Mouse (Mus musculus): ENCODE measurements around the gene Apba3. TPM values are rescaled to one million over a fixed set of nuclear protein-coding genes. Genes with fewer than 3 reads are reported as not detected.

Gene Apba3
- polyA plus RNA-seq, 1 experiment, result 45.2 TPM

DNA sequence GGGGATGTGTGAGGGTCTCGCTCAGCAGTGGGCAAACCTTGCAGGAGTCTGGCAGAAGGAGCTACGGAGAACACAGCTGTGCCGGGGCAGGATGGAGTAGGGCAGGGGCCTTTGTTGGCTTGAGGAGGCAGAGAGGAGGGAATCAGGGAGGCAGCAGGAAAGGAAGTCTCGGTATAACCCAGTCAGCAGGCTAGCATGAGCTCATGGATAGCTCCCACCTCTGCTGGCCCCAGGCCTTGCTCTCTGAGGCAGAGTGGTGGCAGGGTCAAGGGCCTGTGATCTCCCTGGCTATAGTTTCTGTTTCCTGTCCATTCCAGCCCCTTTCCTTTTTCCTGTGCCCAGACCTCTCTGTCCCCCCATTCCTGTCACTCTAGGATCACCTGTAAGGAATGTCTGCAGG is 35.5 kb downstream of the Apba3 start:
- no peak for TF ChIP-seq POLR2A (IDR thresholded peaks at IDR 0.05; ENCODE audit: borderline replicate concordance, extremely low read depth, insufficient read depth, insufficient read length, poor library complexity, severe bottlenecking)
- TF ChIP-seq CTCF (IDR thresholded peaks at IDR 0.05; ENCODE audit: borderline replicate concordance, extremely low read depth, insufficient read depth, insufficient read length), result no peak
- no peak for DNase-seq (ENCODE audit: low read depth)

DNA sequence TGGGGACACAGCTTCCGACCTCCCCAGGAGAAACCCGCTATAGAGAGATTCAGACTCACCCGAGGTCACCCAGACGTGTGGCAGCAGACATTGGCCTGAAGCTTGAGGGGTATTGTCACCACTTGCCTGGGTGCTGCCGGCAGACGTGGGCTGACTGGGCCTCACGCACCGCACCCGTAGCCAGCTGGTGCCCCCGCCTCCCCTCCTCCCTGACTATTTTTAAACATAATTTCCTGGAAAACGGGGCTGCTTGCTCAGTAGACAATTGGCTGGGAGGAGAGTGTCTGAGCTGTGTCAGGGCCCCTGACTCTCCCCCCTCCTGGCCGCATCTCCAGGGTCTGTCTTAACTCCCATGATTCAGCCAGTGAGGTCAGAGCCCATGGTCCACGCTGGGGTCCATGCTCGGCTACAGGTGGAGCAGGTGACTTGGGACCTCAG is 36.0 kb downstream of the Apba3 start:
- TF ChIP-seq CTCF (IDR thresholded peaks at IDR 0.05; ENCODE audit: borderline replicate concordance, extremely low read depth, insufficient read depth, insufficient read length) (no peak), POLR2A (IDR thresholded peaks at IDR 0.05; ENCODE audit: borderline replicate concordance, extremely low read depth, insufficient read depth, insufficient read length, poor library complexity, severe bottlenecking) (no peak)

DNA sequence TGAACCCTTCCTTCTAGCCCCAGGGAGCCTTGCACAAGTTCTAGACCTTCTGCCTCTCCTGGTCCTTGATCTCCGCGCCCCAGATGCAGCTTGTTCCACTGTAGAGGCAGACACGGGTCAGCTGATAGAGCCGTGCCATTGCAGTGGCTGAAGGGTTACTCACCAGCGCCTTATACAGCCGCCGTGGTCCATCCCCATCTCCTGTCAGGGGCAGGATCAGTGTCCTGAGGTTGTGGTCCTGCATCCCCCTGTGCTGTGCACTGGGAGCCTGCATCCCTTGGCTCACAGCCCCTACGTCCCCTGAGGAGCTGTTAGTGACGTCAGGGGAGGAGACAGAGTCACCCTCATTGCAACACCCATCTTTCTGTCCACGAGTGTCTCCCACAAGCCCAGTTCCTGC is 36.5 kb downstream of the Apba3 start:
- DNase-seq (ENCODE audit: low read depth), result no peak
- no peak for TF ChIP-seq POLR2A (IDR thresholded peaks at IDR 0.05; ENCODE audit: borderline replicate concordance, extremely low read depth, insufficient read depth, insufficient read length, poor library complexity, severe bottlenecking)
- TF ChIP-seq CTCF (IDR thresholded peaks at IDR 0.05; ENCODE audit: borderline replicate concordance, extremely low read depth, insufficient read depth, insufficient read length), result no peak

More for the DNA sequence above, 36.0 kb downstream of the Apba3 start:
- no peak for DNase-seq (ENCODE audit: low read depth)

DNA sequence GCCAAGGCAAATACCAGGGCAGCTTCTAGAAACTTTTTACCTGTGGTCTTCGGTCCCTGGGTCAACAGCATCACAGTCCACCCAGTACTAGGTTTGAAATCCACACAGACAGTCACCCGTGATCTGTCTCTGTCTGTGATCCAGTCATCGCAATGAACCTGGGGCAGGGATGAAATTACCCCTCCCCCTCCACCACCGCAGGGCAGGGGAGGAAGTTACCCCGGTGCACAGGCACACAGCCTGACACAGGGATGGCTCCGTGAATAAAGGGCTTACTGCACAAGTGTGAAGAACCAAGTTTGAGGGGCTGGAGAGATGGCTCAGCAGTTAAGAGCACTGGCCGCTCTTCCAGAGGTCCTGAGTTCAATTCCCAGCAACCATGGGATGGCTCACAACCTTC is 37.0 kb downstream of the Apba3 start:
- TF ChIP-seq POLR2A (IDR thresholded peaks at IDR 0.05; ENCODE audit: borderline replicate concordance, extremely low read depth, insufficient read depth, insufficient read length, poor library complexity, severe bottlenecking) (no peak), CTCF (IDR thresholded peaks at IDR 0.05; ENCODE audit: borderline replicate concordance, extremely low read depth, insufficient read depth, insufficient read length) (no peak)
- DNase-seq (ENCODE audit: low read depth), result no peak

DNA sequence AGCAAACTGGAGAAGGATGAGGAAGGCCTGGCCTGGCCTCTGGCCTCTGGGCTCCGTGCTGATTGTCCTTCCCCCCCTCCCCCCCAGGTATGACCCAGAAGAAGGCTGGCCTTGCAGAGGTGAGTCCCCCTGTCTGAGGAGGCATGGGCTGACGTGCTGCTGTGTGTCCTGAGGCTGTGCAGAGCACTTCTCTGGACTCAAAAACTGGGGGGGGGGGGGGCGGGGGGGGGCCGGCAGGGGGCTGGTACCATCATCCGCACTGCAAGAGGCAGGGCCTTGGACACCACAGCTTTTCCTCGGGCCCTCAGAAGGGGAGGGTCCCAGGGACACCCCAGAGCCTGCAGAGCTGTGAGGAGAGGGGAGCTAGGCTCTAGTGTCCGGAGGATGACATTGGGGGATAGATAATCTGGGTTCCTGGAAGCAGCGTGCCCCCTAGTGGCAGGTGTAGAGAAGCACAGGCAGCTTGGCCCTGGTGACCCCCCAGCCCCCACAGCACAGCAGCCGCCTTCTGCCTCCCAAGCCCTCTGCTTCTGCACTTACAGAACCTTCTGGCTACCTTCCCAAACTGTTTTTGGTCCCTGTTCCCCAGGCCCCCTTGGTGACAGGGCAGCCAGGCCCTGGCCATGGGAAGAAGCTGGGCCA is 38.0 kb downstream of the Apba3 start:
- TF ChIP-seq POLR2A (IDR thresholded peaks at IDR 0.05; ENCODE audit: borderline replicate concordance, extremely low read depth, insufficient read depth, insufficient read length, poor library complexity, severe bottlenecking) (no peak), CTCF (IDR thresholded peaks at IDR 0.05; ENCODE audit: borderline replicate concordance, extremely low read depth, insufficient read depth, insufficient read length) (peak; percentile 74)
- DNase-seq (ENCODE audit: low read depth), result peak; percentile 40

DNA sequence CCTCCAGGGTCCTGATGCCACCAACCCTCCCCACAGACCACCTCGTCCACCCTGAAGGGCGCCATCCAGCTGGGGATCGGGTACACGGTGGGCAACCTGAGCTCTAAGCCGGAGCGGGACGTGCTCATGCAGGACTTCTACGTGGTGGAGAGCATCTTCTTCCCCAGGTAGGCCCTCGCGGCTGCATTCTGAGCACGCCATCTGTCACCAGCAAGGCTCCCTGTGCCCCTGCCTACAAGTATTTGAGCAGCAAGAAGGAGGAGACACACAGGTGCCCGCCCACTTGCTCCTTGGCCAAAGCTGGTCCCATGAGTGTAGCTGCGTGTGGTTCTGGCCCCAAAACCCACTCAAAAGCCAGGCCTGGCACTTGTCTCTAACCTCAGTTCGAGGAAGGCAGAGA is 38.9 kb downstream of the Apba3 start:
- DNase-seq (ENCODE audit: low read depth), result no peak
- no peak for TF ChIP-seq POLR2A (IDR thresholded peaks at IDR 0.05; ENCODE audit: borderline replicate concordance, extremely low read depth, insufficient read depth, insufficient read length, poor library complexity, severe bottlenecking)
- TF ChIP-seq CTCF (IDR thresholded peaks at IDR 0.05; ENCODE audit: borderline replicate concordance, extremely low read depth, insufficient read depth, insufficient read length), result no peak

DNA sequence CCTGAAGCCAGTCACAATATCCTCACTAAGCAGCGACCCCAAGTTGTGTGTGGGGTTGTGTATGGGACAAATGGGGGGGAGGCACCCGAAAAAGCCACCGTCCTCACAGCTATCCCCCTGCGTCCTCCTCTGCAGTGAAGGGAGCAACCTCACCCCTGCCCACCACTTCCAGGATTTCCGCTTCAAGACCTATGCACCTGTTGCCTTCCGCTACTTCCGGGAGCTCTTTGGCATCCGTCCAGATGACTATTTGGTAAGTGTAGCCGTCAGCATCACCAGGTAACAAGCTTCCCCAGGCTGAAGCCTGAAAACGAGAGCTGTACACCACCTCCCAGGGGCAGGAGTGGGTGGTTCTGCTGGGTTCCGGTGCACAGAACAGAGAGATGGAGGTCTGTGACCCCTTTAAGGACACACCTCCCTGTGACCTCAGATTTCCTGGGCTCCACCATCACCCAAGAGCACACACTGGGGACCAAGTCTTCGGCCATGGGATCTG is 39.5 kb downstream of the Apba3 start:
- TF ChIP-seq POLR2A (IDR thresholded peaks at IDR 0.05; ENCODE audit: borderline replicate concordance, extremely low read depth, insufficient read depth, insufficient read length, poor library complexity, severe bottlenecking), result no peak
- TF ChIP-seq CTCF (IDR thresholded peaks at IDR 0.05; ENCODE audit: borderline replicate concordance, extremely low read depth, insufficient read depth, insufficient read length), result no peak
- DNase-seq (ENCODE audit: low read depth), result no peak

DNA sequence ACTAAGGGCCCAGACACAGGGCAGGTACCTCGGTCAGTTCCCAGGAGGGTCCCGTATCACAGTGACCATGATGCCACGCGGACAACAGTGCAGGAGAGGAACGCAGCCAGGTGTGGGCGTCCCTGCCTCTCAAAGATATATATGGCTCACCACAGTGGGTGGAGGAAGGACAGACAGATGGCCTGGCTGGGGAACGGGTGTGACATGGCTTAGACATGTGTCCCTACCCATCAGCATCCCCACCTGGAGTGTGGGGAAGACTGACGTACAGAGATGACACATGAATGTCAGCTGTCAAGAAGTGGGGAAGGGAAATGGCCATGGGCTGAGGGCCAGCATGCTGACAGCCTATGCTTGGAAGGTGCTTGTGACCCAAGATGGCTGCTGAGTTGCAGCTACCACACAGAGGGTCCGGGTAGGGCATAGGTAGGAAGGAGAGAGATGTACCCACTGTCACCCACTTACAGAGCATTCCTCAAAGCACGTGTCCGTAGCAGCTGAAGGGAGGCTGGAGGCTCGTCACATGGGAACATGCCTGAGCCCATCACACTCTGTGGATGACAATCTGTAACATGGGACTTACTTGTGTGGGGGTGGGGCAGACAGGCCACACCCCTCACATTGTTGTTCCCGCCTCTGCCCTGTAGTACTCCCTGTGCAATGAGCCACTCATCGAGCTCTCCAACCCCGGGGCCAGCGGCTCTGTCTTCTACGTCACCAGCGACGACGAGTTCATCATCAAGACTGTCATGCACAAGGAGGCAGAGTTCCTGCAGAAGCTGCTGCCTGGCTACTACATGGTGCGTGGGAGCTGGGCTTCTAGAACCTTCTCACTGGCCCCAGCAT is 40.3 kb downstream of the Apba3 start:
- TF ChIP-seq POLR2A (IDR thresholded peaks at IDR 0.05; ENCODE audit: borderline replicate concordance, extremely low read depth, insufficient read depth, insufficient read length, poor library complexity, severe bottlenecking) (no peak), CTCF (IDR thresholded peaks at IDR 0.05; ENCODE audit: borderline replicate concordance, extremely low read depth, insufficient read depth, insufficient read length) (no peak)
- no peak for DNase-seq (ENCODE audit: low read depth)

DNA sequence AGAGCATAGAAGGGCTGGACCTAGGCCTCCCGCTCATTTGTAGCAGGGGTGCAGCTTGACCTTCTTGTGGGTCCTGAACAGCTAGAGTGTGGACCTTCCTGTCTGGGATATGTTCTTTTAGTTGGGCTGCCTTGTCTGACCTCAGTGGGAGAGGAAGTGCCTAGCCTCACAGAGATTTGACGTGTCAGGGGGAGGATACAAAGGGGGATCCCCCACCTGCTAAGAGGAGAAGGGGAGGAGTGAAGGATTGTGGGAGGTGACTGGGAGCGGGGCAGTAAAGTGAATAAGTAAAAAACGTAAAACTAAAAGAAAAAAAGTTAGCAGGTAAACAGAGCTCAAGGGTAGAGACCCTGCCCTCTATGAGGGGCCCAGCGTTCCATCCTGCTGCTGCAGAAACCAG is 42.8 kb downstream of the Apba3 start:
- DNase-seq (ENCODE audit: low read depth), result no peak
- TF ChIP-seq CTCF (IDR thresholded peaks at IDR 0.05; ENCODE audit: borderline replicate concordance, extremely low read depth, insufficient read depth, insufficient read length) (no peak), POLR2A (IDR thresholded peaks at IDR 0.05; ENCODE audit: borderline replicate concordance, extremely low read depth, insufficient read depth, insufficient read length, poor library complexity, severe bottlenecking) (no peak)

DNA sequence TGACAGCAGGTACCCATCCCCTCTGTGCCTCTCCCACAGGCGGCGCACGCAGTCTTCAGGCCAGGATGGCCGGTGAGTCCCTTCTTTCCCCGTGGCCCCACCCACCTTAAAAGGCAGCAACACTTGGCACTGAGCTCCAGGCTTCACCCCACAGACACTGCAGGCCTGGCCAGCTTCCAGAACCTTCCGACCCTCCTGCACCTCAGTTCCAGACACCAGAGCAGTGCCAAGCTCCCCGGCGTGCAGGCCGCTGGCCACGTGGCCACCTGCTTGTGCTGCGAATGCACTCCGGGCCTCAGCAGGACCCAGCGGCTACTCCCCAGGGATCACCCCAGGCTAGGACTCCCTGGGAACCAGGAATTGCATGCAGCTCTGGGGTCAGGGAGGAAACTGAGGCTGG is 46.8 kb downstream of the Apba3 start:
- DNase-seq (ENCODE audit: low read depth), result no peak
- TF ChIP-seq CTCF (IDR thresholded peaks at IDR 0.05; ENCODE audit: borderline replicate concordance, extremely low read depth, insufficient read depth, insufficient read length) (no peak), POLR2A (IDR thresholded peaks at IDR 0.05; ENCODE audit: borderline replicate concordance, extremely low read depth, insufficient read depth, insufficient read length, poor library complexity, severe bottlenecking) (no peak)

DNA sequence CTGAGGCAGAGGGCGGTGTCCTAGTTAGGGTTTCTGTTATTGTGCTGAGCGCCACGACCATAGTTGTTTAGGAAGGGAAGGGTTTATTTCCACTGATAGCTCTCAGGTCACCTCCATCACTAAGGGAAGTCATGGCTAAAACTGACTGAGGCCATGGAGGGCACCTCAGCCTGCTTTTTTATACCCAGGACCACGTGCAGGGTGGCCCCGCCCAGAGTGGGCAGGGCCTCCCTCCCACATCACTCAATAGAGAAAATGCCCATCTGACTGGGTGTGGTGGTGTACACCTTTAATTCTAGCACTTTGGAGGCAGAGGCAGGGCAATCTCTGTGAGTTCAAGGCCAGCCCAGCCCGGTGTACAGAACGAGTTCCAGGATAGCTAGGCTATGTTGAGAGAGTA is 47.4 kb downstream of the Apba3 start:
- DNase-seq (ENCODE audit: low read depth), result no peak
- TF ChIP-seq POLR2A (IDR thresholded peaks at IDR 0.05; ENCODE audit: borderline replicate concordance, extremely low read depth, insufficient read depth, insufficient read length, poor library complexity, severe bottlenecking) (no peak), CTCF (IDR thresholded peaks at IDR 0.05; ENCODE audit: borderline replicate concordance, extremely low read depth, insufficient read depth, insufficient read length) (no peak)
